Mouse (Mus musculus): Measurements from ENCODE around the gene Cdc42bpa. TPM values are rescaled to one million over a fixed set of nuclear protein-coding genes. Genes with fewer than 3 reads are reported as not detected.
"Not testable (repeated sequence)": the region's sequence is repeated elsewhere in the genome, so short reads cannot be mapped to it uniquely, and the experiment has no call there.

Cdc42bpa gene
- polyA plus RNA-seq, 1 experiment = 6.6 TPM

DNA sequence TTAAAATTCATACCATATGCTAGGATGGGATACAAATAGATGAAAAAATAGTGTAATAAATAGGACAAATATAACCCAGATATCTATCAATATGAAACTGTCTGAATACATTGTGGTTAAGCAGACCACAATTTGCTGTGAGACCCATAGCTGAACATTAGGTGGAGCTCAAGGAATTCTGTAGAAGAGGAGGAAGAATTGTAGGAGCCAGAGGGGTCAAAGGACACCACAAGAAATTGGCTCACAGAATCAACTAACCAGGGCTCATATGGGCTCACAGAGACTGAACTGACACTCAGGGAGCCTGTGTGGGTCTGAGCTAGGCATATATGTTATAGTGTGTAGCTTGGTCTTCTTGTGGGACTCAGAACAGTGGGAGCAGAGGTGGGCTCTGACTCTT is 47.8 kb downstream of the Cdc42bpa start:
- Histone ChIP-seq H3K4me3 (ENCODE audit: low read depth, low read length) (no peak overlapping the region), H3K4me1 (ENCODE audit: control insufficient read depth, insufficient read depth, insufficient read length, low read length) (peaks cover 1% of the 10 kb centered on the region; the same call in 1 of the 2 replicates), H3K27me3 (ENCODE audit: control insufficient read depth, insufficient read depth, low read length) (no peaks in the 10 kb centered on the region), H3K27ac (ENCODE audit: insufficient read depth, low read depth, low read length) (no peak overlapping the region), H3K36me3 (ENCODE audit: control insufficient read depth, insufficient read depth, low read length) (no peaks in the 10 kb centered on the region)
- no peak for TF ChIP-seq CTCF (IDR thresholded peaks at IDR 0.05; ENCODE audit: extremely low read depth, insufficient read length, insufficient replicate concordance, low read depth, low read length)
- no peak for TF ChIP-seq POLR2A (IDR thresholded peaks at IDR 0.05; ENCODE audit: low read depth, low read length)

DNA sequence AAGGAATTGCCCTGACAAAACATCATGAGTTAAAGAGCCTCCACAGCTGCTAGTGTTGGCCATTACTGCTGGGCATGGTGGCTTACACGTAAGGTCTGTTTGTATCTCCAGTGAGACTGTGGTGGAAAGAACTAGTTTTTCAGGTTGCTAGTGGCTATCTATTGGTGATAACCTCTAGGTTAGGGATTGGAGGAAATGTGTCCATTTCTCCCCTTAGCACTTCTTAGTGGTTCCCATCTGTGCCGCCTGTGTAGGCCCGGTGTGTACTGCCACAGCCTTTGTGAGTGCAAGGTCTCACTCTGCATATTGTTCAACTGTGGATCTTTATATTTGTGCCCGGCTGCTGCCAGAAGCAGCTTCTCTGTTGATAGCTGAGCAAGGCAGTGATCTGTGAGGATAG is 53.2 kb downstream of the Cdc42bpa start:
- no peaks in the 10 kb centered on the region for H3K36me3 ChIP-seq (ENCODE audit: control insufficient read depth, insufficient read depth, low read length)
- WGBS = 78% methylated on average over 4 of the region's 4 CpGs
- H3K27me3 ChIP-seq (ENCODE audit: control insufficient read depth, insufficient read depth, low read length) = no peaks in the 10 kb centered on the region
- H3K27ac ChIP-seq (ENCODE audit: insufficient read depth, low read depth, low read length) = no peak overlapping the region
- TF ChIP-seq CTCF (IDR thresholded peaks at IDR 0.05; ENCODE audit: extremely low read depth, insufficient read length, insufficient replicate concordance, low read depth, low read length) (no peak), POLR2A (IDR thresholded peaks at IDR 0.05; ENCODE audit: low read depth, low read length) (no peak)
- no peaks in the 10 kb centered on the region for H3K4me1 ChIP-seq (ENCODE audit: control insufficient read depth, insufficient read depth, insufficient read length, low read length)
- no peak overlapping the region for H3K4me3 ChIP-seq (ENCODE audit: low read depth, low read length)

DNA sequence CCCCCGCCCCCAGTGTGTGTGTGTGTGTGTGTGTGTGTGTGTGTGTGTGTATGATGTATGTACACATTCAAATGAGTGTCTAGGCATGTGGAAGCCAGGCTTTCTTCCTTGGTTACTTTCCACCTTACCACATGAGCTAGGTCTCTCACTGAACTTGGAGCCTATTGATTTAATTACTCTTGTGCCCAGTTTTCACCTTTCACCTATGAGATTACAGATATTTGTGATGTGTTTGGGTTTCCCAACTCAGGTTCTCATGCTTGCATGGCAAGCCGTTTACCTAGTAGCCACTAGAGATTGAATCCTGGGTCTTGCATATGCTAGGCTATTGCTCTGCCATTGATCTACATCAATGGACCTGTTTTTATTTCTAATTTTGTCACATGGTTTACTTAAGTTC is 57.9 kb downstream of the Cdc42bpa start:
- Histone ChIP-seq H3K4me1 (ENCODE audit: control insufficient read depth, insufficient read depth, insufficient read length, low read length) (no peaks in the 10 kb centered on the region), H3K36me3 (ENCODE audit: control insufficient read depth, insufficient read depth, low read length) (no peaks in the 10 kb centered on the region), H3K4me3 (ENCODE audit: low read depth, low read length) (no peak overlapping the region), H3K27me3 (ENCODE audit: control insufficient read depth, insufficient read depth, low read length) (no peaks in the 10 kb centered on the region), H3K27ac (ENCODE audit: insufficient read depth, low read depth, low read length) (no peak overlapping the region)
- no peak for TF ChIP-seq POLR2A (IDR thresholded peaks at IDR 0.05; ENCODE audit: low read depth, low read length)
- no peak for TF ChIP-seq CTCF (IDR thresholded peaks at IDR 0.05; ENCODE audit: extremely low read depth, insufficient read length, insufficient replicate concordance, low read depth, low read length)
- 81% methylated on average over 2 of the region's 2 CpGs for WGBS

DNA sequence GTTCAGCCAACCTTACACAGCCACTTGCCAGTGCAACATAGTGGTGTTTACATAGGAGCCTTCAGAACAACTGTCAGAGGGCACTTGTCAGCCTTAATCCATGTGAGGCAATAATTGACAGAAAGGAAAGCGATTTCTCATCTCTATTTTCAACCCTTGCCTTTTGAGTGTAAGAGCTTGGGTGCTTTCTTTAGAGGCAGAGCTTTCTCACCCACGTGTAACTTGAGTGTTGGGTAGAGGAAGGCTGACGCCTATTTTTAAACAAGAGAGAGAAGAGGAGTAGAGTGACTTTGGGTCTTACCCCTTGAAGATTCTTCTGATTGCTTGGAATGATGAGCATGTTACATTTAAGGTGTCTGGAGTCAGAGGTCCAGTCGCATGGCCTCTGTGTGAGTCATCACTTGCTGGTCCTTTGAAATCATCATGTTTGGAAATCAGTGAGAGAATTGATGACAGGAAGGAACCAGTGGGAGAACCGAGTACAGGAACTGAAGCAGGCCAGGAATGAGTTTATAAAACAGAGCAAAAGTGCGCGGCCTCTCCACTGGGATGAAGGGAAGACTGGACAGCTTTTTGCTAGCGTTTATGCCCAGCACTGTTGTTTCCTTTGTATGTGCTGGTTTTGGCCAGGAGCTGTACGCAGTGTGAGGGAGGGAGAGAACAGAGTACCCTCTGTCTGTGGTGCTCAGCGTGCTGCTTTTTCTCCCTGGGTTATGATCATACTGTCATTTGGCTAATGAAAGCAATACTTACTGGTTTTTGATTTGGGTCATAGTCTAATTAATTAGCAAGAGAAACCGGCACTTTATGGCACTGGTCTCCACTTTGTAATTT is 61.4 kb downstream of the Cdc42bpa start:
- Histone ChIP-seq H3K4me1 (ENCODE audit: control insufficient read depth, insufficient read depth, insufficient read length, low read length) (no peaks in the 10 kb centered on the region), H3K27me3 (ENCODE audit: control insufficient read depth, insufficient read depth, low read length) (no peaks in the 10 kb centered on the region), H3K4me3 (ENCODE audit: low read depth, low read length) (no peak overlapping the region), H3K36me3 (ENCODE audit: control insufficient read depth, insufficient read depth, low read length) (no peaks in the 10 kb centered on the region), H3K27ac (ENCODE audit: insufficient read depth, low read depth, low read length) (no peak overlapping the region)
- WGBS = 68% methylated on average over 11 of the region's 11 CpGs
- no peak for TF ChIP-seq POLR2A (IDR thresholded peaks at IDR 0.05; ENCODE audit: low read depth, low read length)
- no peak for TF ChIP-seq CTCF (IDR thresholded peaks at IDR 0.05; ENCODE audit: extremely low read depth, insufficient read length, insufficient replicate concordance, low read depth, low read length)

DNA sequence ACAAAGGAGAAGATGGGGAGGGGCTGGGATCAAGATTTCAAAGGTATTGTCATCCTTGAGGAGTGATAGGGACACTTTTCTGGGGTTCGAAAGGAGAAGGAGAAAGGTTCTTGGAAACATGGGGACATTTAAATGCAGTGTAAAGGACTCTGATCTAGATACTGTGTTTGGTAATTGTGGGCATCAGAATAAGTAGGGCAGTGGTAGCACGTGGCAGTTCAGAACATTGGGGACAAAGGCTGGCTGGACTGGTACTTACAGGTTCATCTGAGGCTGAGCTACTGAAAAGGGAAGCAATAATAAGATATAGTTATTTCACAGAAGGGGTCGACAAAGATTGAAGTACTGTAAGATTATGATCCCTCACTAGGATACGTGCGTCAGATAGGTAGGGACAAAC is 63.2 kb downstream of the Cdc42bpa start:
- TF ChIP-seq CTCF (IDR thresholded peaks at IDR 0.05; ENCODE audit: extremely low read depth, insufficient read length, insufficient replicate concordance, low read depth, low read length) = no peak
- TF ChIP-seq POLR2A (IDR thresholded peaks at IDR 0.05; ENCODE audit: low read depth, low read length) = no peak
- no peak overlapping the region for H3K4me3 ChIP-seq (ENCODE audit: low read depth, low read length)
- no peaks in the 10 kb centered on the region for H3K36me3 ChIP-seq (ENCODE audit: control insufficient read depth, insufficient read depth, low read length)
- WGBS = 82% methylated on average over 5 of the region's 5 CpGs
- no peaks in the 10 kb centered on the region for H3K27me3 ChIP-seq (ENCODE audit: control insufficient read depth, insufficient read depth, low read length)
- H3K4me1 ChIP-seq (ENCODE audit: control insufficient read depth, insufficient read depth, insufficient read length, low read length) = no peaks in the 10 kb centered on the region
- H3K27ac ChIP-seq (ENCODE audit: insufficient read depth, low read depth, low read length) = no peak overlapping the region

DNA sequence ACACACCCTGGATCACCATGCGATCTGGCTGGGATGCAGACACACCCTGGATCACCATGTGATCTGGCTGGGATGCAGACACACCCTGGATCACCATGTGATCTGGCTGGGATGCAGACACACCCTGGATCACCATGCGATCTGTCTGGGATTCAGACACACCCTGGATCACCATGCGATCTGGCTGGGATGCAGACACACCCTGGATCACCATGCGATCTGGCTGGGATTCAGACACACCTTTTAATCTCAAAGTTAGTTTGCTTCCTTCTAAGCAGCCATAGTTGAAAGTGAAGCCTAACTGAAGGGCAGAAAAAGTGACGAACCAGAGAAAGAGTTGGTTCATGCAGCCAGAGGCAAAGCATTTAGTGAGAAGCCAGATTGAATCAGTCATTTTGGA is 69.6 kb downstream of the Cdc42bpa start:
- not testable (repeated sequence) for H3K36me3 ChIP-seq (ENCODE audit: control insufficient read depth, insufficient read depth, low read length); H3K27ac ChIP-seq (ENCODE audit: insufficient read depth, low read depth, low read length); H3K27me3 ChIP-seq (ENCODE audit: control insufficient read depth, insufficient read depth, low read length); H3K4me3 ChIP-seq (ENCODE audit: low read depth, low read length); H3K4me1 ChIP-seq (ENCODE audit: control insufficient read depth, insufficient read depth, insufficient read length, low read length)
- whole genome bisulfite sequencing = 40% methylated on average over 5 of the region's 5 CpGs

DNA sequence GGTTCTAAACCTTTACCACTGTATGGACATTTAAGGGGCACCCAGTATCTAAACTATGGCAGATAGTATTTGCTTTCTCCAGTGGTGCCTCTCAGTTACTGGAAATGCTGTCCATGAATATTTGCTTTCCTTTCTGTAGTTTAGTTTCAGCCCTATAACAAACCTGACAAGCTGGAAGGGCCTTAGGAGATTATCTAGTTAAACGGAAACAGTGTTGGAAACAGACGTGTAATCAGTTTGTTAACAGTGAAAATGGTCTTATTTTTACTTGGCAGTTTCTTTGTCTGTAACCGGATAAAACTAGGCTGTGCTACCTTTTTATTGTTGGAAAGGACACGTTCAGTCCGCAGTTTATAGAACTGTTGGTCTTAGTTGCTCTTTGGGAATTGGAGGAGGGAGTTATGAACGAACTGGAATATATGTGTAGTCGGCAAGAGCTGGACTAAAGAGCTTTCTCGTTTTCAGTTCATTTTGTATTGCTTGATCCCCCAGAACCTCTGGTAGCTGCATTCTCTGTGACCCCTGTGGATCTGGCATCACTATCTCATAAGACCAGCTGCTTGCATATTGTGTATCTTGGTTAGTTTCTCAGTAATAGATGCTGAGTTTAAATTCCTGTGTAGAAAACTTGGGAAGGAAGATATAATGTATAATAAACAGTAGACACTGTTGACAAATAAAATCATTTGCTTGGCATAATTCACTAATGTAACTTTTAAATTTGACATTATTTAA is 70.5 kb downstream of the Cdc42bpa start:
- Histone ChIP-seq H3K27ac (ENCODE audit: insufficient read depth, low read depth, low read length) (no peak overlapping the region), H3K27me3 (ENCODE audit: control insufficient read depth, insufficient read depth, low read length) (no peaks in the 10 kb centered on the region), H3K36me3 (ENCODE audit: control insufficient read depth, insufficient read depth, low read length) (no peaks in the 10 kb centered on the region), H3K4me3 (ENCODE audit: low read depth, low read length) (no peak overlapping the region), H3K4me1 (ENCODE audit: control insufficient read depth, insufficient read depth, insufficient read length, low read length) (no peaks in the 10 kb centered on the region)
- WGBS = 85% methylated on average over 8 of the region's 8 CpGs
- no peak for TF ChIP-seq POLR2A (IDR thresholded peaks at IDR 0.05; ENCODE audit: low read depth, low read length)
- TF ChIP-seq CTCF (IDR thresholded peaks at IDR 0.05; ENCODE audit: extremely low read depth, insufficient read length, insufficient replicate concordance, low read depth, low read length) = no peak
